Mouse (Mus musculus): ENCODE results near the gene Ncbp1. TPM values are rescaled to one million over a fixed set of nuclear protein-coding genes. Genes with fewer than 3 reads are reported as not detected.

Gene Ncbp1
- total and polyA plus RNA-seq, 2 experiments, result 12.0 to 17.3 TPM

- no peaks in the 10 kb centered on the region for H3K79me2 ChIP-seq (ENCODE audit: control insufficient read depth, insufficient read depth, low read length)
- no peak for DNase-seq (ENCODE audit: extremely low read depth, low read depth, low spot score)
- 65% methylated on average over 7 of the region's 7 CpGs for WGBS
- TF ChIP-seq POLR2A (IDR thresholded peaks at IDR 0.05; ENCODE audit: extremely low read depth, insufficient read depth, low read length) (no peak), CTCF (IDR thresholded peaks at IDR 0.05; ENCODE audit: low read depth, low read length) (no peak)
- H3K27me3 ChIP-seq (ENCODE audit: control insufficient read depth, insufficient read depth, low read length), result no peaks in the 10 kb centered on the region
- H3K9ac ChIP-seq (ENCODE audit: low read depth, low read length), result no peak overlapping the region
- no peak overlapping the region for H3K27ac ChIP-seq (replicated peaks; ENCODE audit: insufficient read depth, low read depth, low read length)
- H3K4me3 ChIP-seq (ENCODE audit: insufficient read depth, low read depth, low read length), result no peak overlapping the region
- H3K4me1 ChIP-seq (ENCODE audit: control insufficient read depth, insufficient read depth, low read length), result no peaks in the 10 kb centered on the region
- peaks cover 66% of the 10 kb centered on the region for H3K36me3 ChIP-seq (ENCODE audit: control insufficient read depth, insufficient read depth, low read length)
Observed at GRCm38 (mm10) chr4:46171761-46172160, 33.3 kb downstream of the Ncbp1 start.

- H3K36me3 ChIP-seq (ENCODE audit: control insufficient read depth, insufficient read depth, low read length), result peaks cover 50% of the 10 kb centered on the region
- H3K4me1 ChIP-seq (ENCODE audit: control insufficient read depth, insufficient read depth, low read length), result no peaks in the 10 kb centered on the region
- H3K27ac ChIP-seq (replicated peaks; ENCODE audit: insufficient read depth, low read depth, low read length), result no peak overlapping the region
- TF ChIP-seq CTCF (IDR thresholded peaks at IDR 0.05; ENCODE audit: low read depth, low read length) (peak; percentile 27; the same call in 1 of the 2 replicates), POLR2A (IDR thresholded peaks at IDR 0.05; ENCODE audit: extremely low read depth, insufficient read depth, low read length) (no peak)
- H3K4me3 ChIP-seq (ENCODE audit: insufficient read depth, low read depth, low read length), result no peak overlapping the region
- no peak overlapping the region for H3K9ac ChIP-seq (ENCODE audit: low read depth, low read length)
- no peak for DNase-seq (ENCODE audit: extremely low read depth, low read depth, low spot score)
- H3K27me3 ChIP-seq (ENCODE audit: control insufficient read depth, insufficient read depth, low read length), result no peaks in the 10 kb centered on the region
- WGBS, result 84% methylated on average over 4 of the region's 4 CpGs
- no peaks in the 10 kb centered on the region for H3K79me2 ChIP-seq (ENCODE audit: control insufficient read depth, insufficient read depth, low read length)
Observed at GRCm38 (mm10) chr4:46176313-46176712, 37.9 kb downstream of the Ncbp1 start.

- WGBS, result 83% methylated on average over 5 of the region's 5 CpGs
- Histone ChIP-seq H3K27ac (replicated peaks; ENCODE audit: insufficient read depth, low read depth, low read length) (no peak overlapping the region), H3K9ac (ENCODE audit: low read depth, low read length) (no peak overlapping the region), H3K36me3 (ENCODE audit: control insufficient read depth, insufficient read depth, low read length) (peaks cover 51% of the 10 kb centered on the region), H3K4me1 (ENCODE audit: control insufficient read depth, insufficient read depth, low read length) (no peaks in the 10 kb centered on the region), H3K4me3 (ENCODE audit: insufficient read depth, low read depth, low read length) (no peak overlapping the region), H3K27me3 (ENCODE audit: control insufficient read depth, insufficient read depth, low read length) (no peaks in the 10 kb centered on the region), H3K79me2 (ENCODE audit: control insufficient read depth, insufficient read depth, low read length) (no peaks in the 10 kb centered on the region)
- DNase-seq (ENCODE audit: extremely low read depth, low read depth, low spot score), result no peak
- TF ChIP-seq POLR2A (IDR thresholded peaks at IDR 0.05; ENCODE audit: extremely low read depth, insufficient read depth, low read length) (no peak), CTCF (IDR thresholded peaks at IDR 0.05; ENCODE audit: low read depth, low read length) (no peak)
Observed at GRCm38 (mm10) chr4:46177018-46177417, 38.6 kb downstream of the Ncbp1 start.

GRCm38 (mm10) chr4:46177496-46177895, 39.1 kb downstream of the Ncbp1 start:
- Histone ChIP-seq H3K79me2 (ENCODE audit: control insufficient read depth, insufficient read depth, low read length) (no peaks in the 10 kb centered on the region), H3K27me3 (ENCODE audit: control insufficient read depth, insufficient read depth, low read length) (no peaks in the 10 kb centered on the region), H3K4me1 (ENCODE audit: control insufficient read depth, insufficient read depth, low read length) (no peaks in the 10 kb centered on the region), H3K9ac (ENCODE audit: low read depth, low read length) (no peak overlapping the region), H3K4me3 (ENCODE audit: insufficient read depth, low read depth, low read length) (no peak overlapping the region), H3K36me3 (ENCODE audit: control insufficient read depth, insufficient read depth, low read length) (peaks cover 52% of the 10 kb centered on the region), H3K27ac (replicated peaks; ENCODE audit: insufficient read depth, low read depth, low read length) (no peak overlapping the region)
- DNase-seq (ENCODE audit: extremely low read depth, low read depth, low spot score), result no peak
- TF ChIP-seq CTCF (IDR thresholded peaks at IDR 0.05; ENCODE audit: low read depth, low read length), result no peak
- no peak for TF ChIP-seq POLR2A (IDR thresholded peaks at IDR 0.05; ENCODE audit: extremely low read depth, insufficient read depth, low read length)
- WGBS, result 95% methylated on average over 7 of the region's 7 CpGs

- no peak for DNase-seq (ENCODE audit: extremely low read depth, low read depth, low spot score)
- no peak overlapping the region for H3K4me3 ChIP-seq (ENCODE audit: insufficient read depth, low read depth, low read length)
- WGBS, result 86% methylated on average over 6 of the region's 6 CpGs
- H3K4me1 ChIP-seq (ENCODE audit: control insufficient read depth, insufficient read depth, low read length), result no peaks in the 10 kb centered on the region
- TF ChIP-seq POLR2A (IDR thresholded peaks at IDR 0.05; ENCODE audit: extremely low read depth, insufficient read depth, low read length), result no peak
- TF ChIP-seq CTCF (IDR thresholded peaks at IDR 0.05; ENCODE audit: low read depth, low read length), result no peak
- peaks cover 65% of the 10 kb centered on the region for H3K36me3 ChIP-seq (ENCODE audit: control insufficient read depth, insufficient read depth, low read length)
- no peaks in the 10 kb centered on the region for H3K79me2 ChIP-seq (ENCODE audit: control insufficient read depth, insufficient read depth, low read length)
- no peaks in the 10 kb centered on the region for H3K27me3 ChIP-seq (ENCODE audit: control insufficient read depth, insufficient read depth, low read length)
- H3K9ac ChIP-seq (ENCODE audit: low read depth, low read length), result no peak overlapping the region
- H3K27ac ChIP-seq (replicated peaks; ENCODE audit: insufficient read depth, low read depth, low read length), result no peak overlapping the region
Observed at GRCm38 (mm10) chr4:46181168-46181567, 42.8 kb downstream of the Ncbp1 start.

- H3K36me3 ChIP-seq (ENCODE audit: control insufficient read depth, insufficient read depth, low read length), result peaks cover 59% of the 10 kb centered on the region
- H3K4me1 ChIP-seq (ENCODE audit: control insufficient read depth, insufficient read depth, low read length), result no peaks in the 10 kb centered on the region
- TF ChIP-seq POLR2A (IDR thresholded peaks at IDR 0.05; ENCODE audit: extremely low read depth, insufficient read depth, low read length) (no peak), CTCF (IDR thresholded peaks at IDR 0.05; ENCODE audit: low read depth, low read length) (no peak)
- no peak overlapping the region for H3K27ac ChIP-seq (replicated peaks; ENCODE audit: insufficient read depth, low read depth, low read length)
- no peak for DNase-seq (ENCODE audit: extremely low read depth, low read depth, low spot score)
- H3K4me3 ChIP-seq (ENCODE audit: insufficient read depth, low read depth, low read length), result no peak overlapping the region
- H3K79me2 ChIP-seq (ENCODE audit: control insufficient read depth, insufficient read depth, low read length), result no peaks in the 10 kb centered on the region
- H3K9ac ChIP-seq (ENCODE audit: low read depth, low read length), result no peak overlapping the region
- no peaks in the 10 kb centered on the region for H3K27me3 ChIP-seq (ENCODE audit: control insufficient read depth, insufficient read depth, low read length)
- 93% methylated on average over 7 of the region's 7 CpGs for WGBS
Observed at GRCm38 (mm10) chr4:46182181-46182580, 43.8 kb downstream of the Ncbp1 start.

All from liver, adult 2 months (tissue).